Mouse (Mus musculus) adrenal gland, postnatal 36 days (tissue): ENCODE measurements at regions not wholly inside any gene's neighbourhood (a gene's known extent, or its start where the extent isn't known, plus 50 kb on each side); places are given as distances from the start of the nearest gene placed in this dataset.
"Not testable (repeated sequence)": the region's sequence is repeated elsewhere in the genome, so short reads cannot be mapped to it uniquely, and the experiment has no call there.

ENCODE experiments used
- DNase-seq, 2 experiments: peaks; one replicate each; pipeline ENCODE4 v3.0.0; 2021; ENCODE audit warnings: mixed read lengths in 1 of 2

DNA sequence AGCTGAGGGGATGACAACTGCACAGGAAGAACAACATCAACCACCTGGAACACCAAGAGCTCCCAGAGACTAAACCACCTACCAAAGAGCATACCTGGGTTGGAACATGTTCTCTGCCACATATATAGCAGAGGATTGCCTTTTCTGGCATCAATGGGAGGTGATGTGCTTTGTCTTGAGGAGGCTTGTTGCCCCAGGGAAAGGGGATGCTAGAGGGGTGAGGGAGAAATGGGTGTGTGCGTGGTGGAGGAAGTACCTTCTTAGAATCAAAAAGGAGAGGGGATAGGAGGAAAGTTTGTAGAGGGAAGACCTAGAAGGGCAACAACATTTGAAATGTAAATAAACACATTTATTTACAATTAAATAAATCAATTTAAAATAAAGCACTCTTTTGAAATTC is 358.5 kb upstream of the Pfkp start:
- no peak for DNase-seq

DNA sequence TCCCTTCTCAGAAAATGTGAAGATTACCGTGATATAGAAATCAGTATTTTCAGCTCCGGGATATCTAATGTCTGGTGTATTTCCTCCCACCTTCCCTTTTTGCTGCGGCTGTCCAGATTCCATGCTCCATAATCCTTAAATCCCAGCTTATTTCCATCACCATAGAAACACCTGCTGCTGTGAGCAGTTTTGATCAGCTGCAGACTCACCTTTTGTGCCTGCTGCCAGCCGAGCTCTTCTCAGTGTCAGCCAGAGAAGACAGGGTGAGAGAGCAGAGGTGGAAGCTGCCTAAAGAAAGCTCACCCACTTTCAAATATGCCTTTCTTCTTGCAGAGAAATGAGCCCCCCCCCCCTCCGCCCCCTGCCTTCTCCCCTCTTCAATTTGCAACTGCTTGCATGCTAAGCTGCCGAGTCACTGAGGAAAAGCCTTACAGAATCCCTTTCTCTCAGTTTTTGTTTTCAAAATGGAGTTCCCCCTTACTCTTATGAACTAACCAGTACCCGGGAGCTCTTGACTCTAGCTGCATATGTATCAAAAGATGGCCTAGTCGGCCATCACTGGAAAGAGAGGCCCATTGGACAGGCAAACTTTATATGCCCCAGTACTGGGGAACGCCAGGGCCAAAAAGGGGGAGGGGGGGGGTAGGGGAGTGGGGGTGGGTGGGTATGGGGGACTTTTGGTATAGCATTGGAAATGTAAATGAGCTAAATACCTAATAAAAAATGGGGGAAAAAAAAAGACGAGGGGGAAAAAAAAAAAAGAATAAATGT is 350.1 kb upstream of the Pfkp start:
- not testable (repeated sequence) for DNase-seq

DNA sequence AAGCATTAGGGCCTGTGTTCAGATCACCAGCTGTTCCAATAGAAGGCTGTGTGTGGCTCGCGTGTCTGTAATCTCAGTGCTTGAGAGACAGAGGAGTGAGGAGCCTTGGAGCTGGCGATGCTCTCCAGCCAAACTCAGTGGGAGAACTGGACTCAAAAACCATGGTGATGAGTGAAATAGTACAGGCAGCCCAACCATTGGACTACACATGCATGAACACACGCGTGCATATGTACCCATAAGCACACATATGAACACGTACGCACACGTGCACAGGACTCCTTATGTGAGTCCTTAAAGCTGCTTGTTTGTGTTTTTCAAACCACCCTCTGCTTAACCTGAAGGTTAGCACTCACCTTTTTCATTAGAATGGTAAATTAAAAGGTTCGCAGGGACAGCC is 349.5 kb upstream of the Pfkp start:
- no peak for DNase-seq

DNA sequence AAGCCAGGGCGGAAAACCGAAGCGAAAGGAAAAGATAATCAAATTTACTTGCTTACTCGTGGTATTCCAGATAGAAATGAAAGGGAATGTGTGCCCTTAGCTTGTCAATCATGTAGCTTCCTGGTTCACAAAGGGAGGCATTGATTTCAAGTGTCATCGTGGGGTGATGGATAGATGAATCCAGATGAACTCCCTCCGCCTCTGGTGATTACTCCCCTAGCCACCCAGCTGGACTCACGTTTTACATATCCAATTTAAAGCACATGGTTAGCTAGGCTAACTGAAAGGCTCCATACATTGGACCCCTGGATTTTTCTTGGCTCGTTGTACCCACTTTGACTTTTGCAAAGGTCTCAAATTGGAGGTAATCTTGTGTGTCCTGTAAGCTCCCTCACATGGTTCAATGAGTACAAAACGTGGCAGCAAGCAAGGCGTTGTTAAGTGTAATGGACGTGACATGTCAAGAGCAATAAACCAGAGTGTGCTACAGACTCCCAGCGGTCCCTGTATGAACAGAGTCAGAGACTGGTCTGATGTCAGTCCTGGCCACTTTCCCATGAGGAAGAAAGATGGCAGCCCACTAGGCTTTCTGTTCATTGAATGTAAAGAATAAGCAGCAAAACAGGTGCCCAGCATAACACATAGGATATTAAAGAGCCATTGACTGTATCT is 343.9 kb upstream of the Pfkp start:
- no peak for DNase-seq

DNA sequence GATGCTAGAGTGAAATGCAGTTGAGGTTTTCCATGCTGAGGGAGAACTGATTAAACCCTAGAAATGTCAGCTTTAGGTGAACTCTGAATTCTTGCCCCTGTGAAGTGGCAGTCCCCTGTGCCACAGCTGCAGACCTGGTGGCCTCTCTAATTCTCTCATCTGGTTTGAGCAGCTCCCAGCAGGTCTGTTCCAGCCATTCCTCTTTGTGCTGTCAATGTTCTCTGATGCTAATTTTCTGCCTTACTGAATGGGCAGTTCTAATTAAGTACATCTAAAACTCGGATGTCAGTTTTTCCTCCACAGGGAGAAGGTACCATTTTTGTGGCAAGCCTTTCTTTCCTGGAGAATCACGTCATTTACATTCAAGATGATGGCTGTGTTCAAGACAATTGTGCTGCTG is 343.1 kb upstream of the Pfkp start:
- no peak for DNase-seq

DNA sequence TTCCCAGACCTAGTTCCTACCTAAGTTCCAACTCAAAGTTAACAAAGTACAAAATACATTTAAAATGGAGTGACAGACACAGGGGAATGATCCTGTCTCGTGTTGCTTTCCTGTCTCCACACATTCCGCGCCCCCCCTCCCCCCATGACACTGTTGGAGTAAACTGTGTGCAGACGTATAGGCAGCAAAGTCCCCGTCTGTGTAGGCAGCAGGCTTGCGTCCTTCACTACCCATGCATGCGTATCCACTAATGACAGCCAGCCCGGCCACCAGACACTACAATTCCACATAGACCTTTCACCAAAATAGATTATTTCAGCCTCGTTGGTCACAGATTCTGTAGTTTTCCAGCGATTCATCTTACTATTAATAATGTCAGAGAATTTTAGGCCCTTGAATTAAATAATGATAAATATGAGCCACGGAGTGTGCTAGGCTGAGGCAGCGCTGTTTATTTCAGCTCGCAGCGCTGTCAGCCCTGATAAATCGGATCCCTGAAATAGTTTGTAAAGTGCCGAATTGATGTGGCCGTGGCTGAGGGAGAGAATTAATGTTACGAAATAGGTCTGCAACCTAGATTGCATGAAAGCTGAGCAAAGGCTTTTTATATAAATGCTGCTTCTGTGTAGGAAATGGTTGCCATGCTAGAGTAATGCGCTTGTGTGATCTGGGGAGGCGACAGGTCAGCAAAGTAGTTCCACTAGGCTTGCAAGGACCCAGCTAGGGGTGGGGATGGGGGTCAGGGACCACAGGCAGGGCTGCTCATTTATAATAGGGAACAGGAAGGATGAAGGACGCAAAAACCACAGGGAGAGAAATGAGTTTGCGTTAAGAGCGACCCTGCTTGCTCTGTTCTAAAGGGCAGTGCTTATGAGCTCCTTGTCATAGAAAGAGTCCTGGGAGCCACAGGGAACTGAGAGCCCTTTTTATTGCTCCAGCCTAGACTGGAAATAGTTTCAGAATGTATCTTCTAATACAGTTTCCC is 336.7 kb upstream of the Pfkp start:
- peak in 1 of 2 experiments; percentile 7 for DNase-seq

DNA sequence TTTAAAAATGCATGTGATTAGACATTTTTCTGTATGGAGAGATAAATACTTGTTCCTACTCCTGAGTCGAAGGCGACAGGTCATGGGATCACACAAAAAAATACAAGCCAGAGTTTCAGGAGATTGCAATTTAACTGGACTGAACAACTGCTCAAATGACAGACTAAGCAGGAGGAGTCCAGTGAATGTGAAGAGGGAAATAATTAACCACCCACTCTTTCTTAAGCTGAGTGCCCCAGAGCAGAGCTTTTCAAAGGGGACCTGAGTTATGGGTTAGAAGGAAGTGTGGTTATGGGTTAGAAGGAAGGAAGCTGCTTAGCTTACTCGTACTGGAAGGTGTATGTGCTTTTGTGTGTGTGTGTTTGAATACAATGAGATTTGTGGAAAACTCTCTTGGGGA is 307.1 kb upstream of the Pfkp start:
- no peak for DNase-seq

DNA sequence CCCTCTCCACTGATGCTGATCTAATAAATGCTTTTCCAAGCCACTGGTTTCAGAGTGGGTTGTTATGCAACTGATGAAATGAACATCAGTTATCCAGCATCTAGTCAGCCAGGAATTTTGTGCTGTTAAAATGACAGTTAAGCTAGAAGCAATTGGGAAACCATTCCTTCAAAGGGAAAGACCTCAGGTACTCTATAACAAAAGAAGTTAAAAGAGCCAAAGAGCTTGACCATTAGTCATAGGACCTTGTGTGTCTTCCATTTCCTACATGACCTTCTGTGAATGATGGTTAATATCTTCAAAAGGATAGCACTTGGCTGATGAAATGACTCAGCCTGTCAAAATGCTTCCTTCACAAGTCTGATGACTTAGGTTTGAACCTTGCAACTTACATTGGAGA is 275.6 kb upstream of the Pfkp start:
- DNase-seq, result no peak

DNA sequence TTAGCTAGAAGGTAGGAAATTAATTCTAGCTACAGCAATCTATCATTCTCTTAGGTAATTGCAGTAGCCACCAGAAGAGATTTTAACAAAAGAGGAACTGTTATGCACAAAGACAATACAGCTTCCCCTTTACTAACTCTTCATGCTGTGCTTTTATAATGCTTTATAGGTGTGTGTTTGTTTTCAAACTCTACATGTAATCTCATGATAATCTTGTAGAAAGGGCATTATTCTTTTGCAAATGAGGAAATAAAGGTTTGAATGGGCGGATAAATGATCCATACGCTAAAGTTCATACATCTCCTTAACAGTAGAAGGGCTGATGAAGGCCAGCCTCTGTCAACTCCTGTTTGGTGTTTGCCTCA is 273.8 kb upstream of the Pfkp start:
- no peak for DNase-seq

DNA sequence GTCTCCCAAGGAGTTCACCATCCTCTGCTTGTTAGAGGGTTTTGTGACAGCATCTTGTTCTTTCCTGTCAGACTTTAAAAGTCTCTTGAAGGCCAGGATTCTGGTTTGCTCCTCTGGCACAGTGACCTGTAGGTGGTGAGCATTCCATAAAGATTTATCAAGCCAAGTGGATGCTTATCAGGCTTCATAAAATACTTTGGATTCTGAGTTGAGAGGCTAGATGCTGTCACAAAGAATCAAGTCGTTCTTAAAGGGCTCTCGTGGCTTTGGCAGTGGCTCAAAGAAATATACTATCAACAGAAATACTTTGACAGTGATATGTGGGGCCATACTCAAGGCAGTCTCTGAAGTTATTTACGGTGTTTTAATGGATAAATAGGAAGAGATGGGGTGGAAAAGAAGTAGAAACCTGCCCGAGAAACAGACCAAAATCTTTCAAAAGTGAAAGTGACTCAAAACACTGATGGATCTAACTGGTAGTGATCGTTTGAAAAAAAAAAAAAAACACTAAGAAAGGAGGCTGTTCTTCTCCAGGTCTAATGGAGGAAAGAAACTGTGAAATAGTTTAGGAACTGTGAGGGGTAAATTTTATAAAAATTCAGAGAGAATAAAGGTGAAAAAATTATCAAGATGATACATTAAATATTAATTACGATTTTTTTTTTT is 273.2 kb upstream of the Pfkp start:
- DNase-seq, result peak; percentile 5 to 10

DNA sequence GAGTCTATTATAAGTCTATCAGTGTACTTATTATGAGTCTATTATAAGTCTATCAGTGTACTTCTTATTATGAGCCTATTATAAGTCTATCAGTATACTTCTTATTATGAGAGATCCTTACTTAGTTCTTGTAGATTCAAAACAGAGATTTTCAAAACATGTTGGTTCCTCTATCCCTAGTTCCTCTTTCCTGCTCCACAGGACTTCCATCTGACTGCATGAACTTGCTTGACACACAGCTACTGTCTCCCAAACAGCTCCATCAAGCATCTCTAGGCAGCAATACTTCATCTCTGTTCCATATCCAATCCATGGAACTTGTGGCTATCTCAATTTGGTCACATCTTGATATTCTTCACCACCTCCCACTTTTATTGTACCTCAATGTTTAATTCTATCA is 257.4 kb upstream of the Pfkp start:
- no peak for DNase-seq

DNA sequence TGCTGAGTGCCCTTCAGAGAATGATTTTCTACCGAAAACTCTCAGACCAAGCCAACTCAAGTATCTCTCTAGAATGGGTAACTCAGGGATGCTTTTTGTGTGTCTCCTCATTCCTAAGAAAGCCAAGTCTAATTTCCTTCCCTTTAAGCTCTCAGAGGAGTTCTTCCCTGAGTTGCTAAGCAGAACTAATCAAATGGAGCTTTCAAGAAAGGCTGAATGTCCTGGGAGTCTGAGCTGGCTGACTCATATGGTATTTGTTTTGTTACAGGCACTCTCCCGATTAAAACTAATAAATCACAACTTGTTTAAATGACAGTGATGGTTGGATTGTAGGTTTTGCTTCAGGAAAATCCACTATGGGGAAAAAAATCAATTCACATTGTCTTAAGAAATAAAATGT is 253.1 kb upstream of the Pfkp start:
- no peak for DNase-seq

DNA sequence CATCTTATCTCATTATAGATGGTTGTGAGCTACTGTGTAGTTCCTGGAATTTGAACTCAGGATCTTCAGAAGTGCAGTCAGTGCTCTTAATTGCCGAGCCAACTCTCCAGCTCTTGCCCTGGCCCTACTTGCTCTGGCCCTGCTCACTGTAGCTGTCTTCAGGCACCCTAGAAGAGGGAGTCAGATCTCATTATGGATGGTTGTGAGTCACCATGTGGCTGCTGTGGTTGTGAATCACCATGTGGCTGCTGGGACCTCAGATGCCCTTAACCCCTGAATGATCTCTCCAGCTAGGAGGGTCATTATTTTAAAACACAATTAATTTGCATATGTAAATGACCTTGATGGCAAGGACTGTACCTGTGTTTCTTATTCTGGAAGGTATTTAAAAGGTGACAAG is 249.1 kb upstream of the Pfkp start:
- DNase-seq, result peak; percentile 58 to 62

DNA sequence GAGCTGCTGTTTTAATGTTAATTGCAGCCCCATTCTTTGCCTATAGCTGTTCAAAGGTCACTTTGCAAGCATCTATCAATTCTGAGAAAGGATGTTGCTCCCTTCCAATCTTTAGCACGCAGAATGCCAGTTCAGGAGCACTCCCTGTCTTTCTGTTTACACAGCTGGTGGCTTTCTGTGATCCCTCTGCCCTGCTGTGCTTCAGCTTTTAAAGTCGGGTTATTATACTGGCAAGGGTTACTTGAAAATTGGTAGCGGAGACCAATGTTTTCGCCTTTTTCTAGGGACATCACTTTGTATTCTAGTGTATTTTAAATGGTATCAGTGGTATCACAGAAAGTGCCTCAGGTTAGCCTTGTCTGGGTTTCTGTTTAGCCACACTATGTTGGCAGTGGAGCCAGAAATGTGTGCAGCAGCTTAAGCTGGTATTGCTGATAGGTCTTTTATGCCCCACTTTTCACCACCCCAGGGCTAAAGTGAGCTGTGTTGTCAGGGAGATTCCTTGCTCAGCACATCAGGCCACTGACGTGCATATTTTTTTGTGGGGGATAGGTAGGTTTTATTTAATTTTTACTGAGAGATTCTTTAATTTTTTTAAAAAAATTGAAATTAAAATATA is 243.0 kb upstream of the Pfkp start:
- DNase-seq, result no peak

DNA sequence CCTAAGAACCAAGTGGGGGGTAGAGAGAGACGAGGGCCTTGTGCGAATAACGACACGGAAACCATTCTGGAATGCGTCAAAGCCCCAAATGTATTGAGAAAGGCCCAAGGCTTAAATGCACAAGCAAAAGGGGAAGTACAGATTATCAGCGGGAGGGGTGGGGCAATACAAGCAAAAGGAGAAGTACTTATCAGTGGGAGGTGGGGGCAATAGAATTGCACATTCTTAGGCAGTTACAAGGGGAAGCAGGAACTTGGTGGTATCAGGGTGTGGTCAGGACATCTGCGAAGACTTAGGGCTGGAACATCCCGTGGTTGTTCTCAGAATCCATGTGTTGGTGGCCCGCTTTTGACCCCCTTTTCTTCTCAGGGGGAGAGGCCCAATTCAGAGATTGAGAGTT is 240.9 kb upstream of the Pfkp start:
- DNase-seq, result not testable (repeated sequence)

DNA sequence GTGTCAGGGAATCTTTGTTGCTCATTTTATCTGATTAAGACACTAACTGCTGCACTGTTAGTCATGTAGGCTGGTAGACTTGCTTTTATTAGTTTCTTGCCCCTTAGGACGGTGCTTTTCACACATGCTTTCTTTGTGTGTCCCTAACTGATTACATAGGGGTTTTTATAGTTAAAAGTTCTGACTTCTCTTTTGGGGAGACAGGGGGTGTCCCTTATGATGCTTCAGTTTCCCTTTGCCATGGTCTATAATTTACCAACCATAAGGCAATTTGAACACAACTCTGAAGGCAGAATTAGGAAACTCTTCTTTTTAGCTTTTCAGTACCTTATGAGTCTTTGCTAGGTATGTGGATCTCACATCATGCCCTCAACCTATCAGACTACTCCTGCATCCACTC is 239.8 kb upstream of the Pfkp start:
- no peak for DNase-seq

DNA sequence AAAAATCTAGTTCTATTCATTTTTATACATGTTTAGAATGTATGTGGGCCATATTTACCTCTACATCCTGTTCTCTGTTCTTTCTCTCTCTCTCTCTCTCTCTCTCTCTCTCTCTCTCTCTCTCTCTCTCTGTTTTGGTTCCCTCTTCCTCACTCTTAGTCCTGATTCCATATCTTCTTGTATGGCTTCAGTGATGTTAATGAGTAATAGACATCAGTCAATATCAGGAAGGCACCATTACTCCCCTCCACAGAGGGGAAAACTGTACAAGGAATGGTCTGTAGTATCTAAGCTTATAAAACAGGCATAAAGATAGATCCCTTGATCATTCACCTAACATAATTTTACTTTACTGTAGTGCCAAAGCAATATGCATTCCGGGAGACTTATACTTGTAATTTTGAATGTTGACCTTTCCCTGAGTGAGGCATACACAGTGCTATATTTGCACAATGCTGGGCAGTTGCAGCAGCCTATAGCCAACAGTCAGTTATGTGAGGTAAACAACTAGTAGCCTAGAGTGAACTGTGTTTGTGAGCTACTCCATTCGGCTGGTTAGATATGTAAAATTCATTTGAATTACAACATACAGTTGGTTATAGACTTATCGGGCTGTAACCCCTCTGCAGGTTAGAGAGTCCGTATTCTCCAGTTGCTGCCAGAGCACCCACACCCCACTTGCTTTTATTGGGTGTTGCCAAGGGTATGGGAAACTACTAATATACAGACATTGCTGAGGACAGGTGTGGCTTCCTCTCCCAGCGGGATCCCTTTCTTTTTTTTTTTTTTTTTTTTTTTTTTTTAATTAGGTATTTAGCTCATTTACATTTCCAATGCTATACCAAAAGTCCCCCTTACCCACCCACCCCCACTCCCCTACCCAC is 228.7 kb upstream of the Pfkp start:
- DNase-seq, result no peak

DNA sequence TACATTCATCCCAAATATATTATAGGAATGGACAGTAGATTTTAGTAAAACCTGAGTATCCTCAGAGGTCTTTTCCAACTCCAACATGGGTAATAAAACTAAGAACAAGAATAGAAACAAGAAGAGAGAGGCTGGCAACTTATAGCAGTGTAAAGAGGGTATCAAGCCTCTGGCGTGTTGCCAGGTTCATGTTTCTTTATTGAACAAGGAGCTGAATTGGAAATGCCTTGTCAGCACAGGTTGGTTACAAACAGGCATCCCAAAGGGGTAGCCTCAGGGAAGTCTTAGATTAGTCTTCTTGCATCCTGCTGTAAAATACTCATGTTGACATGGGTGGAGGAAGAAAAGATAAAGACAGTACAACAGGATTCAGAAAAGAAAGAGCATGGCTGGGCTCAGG is 213.6 kb upstream of the Pfkp start:
- no peak for DNase-seq

DNA sequence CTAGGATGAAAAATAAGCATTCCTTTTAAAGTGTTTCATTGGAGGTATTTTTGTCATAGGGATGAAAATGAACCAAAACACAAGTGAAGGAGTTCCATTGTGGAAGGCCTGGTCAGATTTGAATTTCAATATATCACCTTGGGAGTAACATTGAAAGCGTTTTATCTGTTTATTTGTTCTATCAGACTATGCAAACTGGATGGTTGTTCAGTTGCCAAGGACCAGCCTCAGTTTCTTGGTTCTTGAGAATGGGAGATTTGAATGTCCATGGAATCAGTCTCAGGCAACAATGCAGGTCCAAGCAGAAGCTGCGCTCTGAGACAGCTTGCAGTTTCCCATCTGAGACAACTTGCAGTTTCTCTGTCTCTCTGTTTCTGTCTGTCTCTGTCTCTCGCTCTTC is 211.0 kb upstream of the Pfkp start:
- DNase-seq, result no peak

DNA sequence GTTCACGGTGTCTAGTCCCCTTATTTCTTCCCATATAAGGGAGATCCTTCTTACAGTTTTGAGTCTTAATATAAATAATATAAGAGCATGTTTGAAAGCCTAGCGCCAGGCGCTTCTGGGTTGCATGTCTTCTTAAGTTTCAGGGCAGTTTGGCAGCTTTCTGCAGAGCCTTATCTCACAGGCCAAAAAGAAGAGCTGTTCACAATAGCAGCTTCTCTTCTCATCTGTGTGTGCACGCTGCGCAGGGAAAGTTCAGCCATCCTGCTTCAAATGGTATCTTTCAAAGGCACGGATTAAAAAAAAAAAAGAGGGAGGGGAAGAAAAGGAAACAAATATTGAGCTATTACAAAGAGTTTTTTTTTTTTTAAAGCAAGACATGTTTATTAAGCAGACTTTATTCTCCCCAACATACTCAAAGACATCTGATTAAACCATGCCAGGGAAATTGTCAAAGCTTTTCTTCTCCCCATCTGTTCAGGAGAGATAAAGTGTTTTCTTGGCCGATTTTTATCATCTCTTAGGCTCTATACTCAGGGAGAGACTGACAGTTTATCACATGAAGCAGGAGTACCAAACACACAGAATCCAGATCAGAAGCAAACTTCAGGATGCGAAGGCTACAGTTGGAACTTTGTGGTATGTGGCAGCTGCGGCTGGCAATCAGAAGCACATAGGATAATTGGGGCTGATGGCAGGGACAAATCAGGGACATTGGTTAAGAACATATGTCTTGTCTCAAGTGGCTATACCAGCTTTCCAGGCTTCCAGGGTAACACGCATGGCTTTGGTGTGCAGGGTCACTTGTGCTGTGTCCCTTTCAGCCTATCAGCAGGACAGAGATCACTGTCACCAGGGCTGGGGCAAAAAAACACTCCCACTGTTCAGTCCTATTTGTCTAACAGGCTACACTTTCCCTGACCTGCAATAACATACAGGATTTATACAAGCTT is 206.9 kb upstream of the Pfkp start:
- no peak for DNase-seq
